Mouse (Mus musculus) retina, postnatal 1 day (tissue): ENCODE measurements at regions not wholly inside any gene's neighbourhood (a gene's known extent, or its start where the extent isn't known, plus 50 kb on each side); places are given as distances from the start of the nearest gene placed in this dataset.
A peak's percentile ranks its signal among the peaks of the same experiment; 100 is the strongest.

Source experiments
- DNase-seq: peaks from one replicate; pipeline ENCODE4 v3.0.0-alpha.2; 2012

DNA sequence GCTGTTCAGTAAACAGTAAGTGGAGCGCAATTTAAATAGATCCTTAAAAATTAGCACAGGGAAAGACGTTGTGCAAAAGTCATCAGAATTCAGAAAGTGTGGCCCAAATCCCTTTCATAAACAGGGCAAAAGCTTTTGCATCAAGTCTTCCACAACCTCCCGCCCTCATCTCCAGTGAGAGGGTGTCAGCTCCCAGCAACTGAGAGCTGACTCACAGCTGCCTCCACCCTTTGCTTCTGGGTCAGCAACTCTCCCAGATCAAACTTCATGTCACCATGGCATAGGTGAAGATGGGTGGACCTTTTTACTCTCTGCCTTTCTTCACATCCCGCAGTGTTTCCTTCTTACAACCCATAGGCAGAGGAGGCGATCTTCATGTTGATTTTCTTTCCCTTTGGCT, 768.0 kb downstream of the Gm826 start:
- no peak for DNase-seq

DNA sequence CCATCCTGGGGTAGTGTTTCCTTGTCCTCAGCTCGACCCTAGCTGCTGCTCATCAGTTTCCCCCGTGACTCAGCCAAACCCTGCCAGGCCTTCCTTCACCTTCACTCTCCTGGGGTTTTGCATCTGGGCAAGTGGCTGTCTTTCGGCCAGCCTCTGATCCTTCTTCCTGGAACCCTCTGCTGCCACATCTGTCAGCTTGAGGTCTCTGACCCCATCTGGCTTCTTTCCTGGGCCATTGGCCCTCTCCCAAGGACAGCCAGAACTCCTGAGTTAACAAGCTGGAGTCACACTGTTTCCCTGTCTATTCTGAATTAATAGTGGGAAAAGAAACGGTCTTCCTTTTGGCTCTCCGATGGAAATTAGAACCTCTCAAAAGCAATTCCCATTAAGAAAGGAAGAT, 767.5 kb downstream of the Gm826 start:
- DNase-seq: no peak

DNA sequence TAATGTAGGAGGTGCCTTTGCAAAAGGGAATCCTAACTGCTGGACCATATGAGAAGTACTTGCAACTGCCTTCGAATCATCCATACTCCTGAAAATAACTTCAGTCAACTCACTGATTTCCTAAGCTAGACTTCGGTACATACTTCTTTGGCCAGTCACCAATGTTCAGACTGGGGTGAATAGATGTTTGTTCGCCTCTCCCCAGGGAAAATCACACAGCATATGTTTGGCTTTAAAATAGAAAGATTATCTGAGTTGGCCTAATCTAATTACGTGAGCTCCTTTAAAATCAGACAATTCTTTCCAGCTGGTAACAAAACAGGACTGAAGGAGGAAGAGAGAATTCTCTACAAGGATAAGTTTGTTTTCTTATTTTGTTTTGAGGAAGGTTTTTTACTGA, 765.6 kb downstream of the Gm826 start:
- DNase-seq: no peak

DNA sequence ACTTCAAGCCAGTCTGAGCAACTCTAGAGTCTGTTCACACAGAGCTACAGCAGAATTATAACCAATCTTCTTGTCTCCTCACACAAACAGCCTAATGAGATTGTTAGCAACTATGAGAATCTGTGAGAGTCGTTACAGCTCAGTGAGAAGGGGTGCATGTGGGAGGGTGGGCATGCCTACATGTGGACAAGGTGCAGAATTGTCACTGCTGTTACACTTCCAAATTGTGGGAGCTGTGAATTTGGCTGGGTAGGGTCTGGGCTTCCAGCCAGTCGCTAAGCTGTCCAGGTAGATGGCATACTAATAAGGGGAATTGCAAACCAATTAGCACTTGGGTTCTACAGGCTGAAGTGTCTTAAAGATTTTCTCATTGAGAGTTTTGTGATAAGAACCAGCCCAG, 762.1 kb downstream of the Gm826 start:
- no peak for DNase-seq

DNA sequence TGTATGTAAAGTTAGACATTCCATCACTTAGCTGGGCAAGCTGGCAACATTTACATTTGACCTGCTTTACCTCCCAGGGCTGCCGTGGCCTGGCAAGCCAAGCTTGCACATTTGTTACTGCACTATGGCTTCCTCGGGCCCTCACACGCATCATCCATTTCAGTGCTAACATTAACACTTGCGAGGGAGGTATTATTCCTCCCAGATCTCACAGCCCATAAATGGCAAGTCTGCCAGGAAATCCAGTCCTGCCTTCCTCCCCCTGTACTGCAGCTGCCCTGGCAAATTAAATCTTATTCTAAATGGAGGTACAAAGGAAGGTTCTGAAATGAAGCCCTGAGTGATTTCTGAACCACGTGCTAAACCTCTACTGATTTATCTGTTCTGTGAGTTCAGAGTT, 758.7 kb downstream of the Gm826 start:
- no peak for DNase-seq

DNA sequence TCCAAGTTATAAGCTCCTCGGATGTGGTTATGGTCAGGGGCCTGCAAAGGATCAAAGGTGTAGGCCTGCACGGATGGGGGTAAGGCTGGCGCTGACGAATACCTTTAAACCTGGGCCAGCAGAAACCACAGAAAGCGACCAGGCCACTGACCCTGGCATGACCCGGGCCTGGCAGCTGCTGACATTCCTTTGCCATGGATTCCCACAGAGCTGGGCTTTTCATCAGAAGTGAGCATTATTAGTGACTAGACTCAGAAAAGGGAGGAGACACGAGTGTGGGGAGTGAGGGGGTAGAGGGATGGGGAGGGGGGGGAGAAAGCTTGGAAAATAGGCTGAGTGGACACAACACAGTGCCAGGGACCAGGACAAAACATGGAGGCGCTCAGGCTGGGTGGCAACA, 750.9 kb downstream of the Gm826 start:
- DNase-seq: peak; percentile 28

DNA sequence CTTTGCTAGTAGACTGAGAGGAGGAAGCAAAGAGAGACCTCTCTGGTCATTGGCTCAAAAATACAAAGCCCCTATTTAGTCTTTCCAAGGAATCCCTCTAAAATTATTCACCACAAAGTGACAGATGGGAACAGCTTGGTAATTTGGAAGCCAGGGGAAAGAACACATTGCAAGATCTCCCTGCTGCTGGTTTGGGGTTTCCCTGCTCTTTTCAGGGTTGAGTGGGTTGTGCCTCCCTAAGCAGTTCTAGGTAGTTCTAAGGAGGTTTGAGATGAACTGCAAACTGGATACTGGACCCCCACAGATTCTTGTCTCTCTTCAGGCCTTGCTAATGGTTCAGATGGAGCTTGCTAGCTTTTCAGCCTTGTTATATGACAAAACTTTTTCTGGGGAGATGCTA, 749.3 kb downstream of the Gm826 start:
- no peak for DNase-seq

DNA sequence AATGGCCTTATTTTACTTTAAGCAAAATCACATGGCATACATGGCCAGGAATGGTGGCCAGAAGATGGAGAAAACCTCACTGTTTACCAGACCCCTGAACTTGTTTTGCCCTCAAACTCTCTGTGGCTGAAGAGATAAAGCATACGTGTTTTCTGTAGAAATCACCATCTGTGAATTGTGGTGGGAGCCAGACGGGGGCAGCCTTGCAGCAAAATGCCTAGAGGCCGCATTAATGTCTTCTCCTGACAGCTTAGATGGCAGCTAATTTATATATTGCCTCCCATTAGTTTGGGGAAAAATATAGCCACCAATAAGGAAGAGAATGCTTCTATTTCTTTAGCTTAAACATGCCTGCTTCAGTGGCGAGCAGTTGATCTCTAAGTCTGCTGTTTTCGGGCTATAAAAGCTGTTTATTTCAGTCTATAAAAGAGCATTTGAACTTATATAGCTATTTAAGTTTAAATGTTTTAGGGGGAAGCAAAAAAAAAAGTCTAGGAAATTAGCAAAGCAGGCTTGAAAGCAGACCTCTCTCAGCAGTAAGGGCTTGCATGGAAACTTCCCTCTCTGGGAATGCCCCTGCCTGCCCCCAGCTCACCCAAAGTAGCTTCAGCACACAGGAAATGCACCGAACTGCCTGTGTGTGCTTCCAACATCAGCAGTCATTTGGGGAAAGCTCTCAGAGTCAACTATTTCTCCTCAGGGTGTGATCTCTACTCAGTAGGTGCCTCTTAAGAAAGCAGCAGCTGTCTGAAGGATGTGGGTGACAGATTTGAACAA, 747.1 kb downstream of the Gm826 start:
- no peak for DNase-seq

DNA sequence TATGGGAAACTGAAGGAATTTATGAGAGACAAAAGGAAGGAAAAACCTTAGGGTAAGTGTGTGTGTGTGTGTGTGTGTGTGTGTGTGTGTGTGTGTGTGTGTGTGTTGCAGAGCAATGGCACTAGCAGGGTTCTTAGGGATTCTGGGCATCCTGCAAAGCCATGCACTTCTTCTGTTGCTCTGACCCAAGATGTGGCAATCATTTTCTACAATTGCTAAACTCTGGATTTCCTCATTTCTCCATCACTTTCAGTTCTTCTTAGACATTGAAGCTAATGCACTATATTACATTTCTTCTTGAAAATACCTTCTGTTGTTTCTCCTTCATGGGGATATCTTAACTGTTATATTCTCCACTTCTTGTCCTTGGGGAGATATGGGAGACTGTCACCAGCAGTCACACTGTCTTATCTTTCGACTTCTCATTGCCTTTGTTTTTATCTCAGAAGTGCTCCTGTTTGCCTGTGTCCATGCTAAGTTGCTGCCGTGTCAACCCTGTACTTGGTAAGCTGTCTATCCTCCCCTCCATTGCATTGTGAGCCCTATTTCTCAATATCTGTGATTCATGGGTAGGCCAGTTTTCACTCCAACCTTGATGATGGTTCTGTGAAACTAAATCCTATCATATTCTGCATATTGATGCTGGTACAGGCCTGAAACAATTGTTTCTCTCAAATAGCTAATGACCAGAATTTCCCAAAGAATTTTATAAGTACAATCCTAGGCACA, 742.4 kb downstream of the Gm826 start:
- no peak for DNase-seq

DNA sequence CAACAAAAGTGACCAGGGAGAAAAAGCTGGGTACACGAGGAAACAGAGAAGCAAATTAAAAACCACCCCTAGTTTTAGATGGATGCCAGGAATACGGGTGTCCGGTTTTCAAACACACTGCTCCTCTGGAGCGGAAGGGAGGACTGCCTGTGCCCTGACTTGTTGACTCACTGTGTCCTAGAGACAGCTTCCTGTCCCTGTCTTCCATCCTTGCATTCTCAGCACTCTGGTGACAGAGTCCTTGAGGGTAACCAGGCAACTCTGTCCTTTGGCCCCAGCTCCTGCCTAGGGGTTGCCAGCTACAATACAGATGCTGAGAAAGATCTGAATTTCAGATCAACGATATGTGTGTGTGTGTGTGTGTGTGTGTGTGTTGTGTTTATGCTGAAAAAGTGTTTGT, 741.1 kb downstream of the Gm826 start:
- no peak for DNase-seq

DNA sequence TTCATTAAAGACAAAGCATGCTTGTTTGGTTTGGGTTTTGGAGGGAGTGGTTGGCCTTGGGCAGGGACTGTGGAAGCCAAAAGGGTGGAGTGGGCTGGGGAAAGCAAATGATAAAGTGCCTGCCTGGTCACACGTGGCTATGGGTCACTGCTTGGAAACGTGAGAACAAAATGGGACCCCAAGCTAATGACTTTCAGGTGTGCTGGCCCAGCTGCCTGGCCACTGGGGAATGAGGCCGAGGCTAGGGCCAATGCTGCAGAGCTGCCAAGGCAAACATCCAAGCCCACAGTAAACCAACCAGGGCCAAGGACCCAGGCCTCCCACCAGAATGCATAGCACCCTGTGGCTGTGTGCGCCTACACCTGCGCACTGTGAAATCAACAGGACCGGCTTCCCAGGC, 737.7 kb downstream of the Gm826 start:
- no peak for DNase-seq

DNA sequence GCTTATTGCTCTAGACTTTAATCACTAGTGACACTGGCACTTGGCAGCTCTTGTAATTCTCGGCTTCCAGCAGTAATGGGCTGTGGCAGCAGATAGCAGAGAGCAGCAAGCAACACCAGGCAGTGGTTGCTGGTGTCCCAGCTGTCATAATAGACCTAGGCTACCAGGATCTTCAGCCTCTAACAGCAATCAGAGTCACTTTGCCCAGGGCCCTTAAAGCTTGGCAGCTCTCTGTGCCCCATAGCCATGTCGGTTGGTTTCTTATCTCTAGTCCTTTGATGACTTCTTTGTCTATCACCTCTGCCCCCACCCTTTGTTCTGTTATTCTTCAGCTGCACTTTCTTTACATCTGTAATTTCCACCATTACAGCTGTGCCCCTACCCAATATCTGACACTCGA, 735.9 kb downstream of the Gm826 start:
- peak; percentile 16 for DNase-seq

DNA sequence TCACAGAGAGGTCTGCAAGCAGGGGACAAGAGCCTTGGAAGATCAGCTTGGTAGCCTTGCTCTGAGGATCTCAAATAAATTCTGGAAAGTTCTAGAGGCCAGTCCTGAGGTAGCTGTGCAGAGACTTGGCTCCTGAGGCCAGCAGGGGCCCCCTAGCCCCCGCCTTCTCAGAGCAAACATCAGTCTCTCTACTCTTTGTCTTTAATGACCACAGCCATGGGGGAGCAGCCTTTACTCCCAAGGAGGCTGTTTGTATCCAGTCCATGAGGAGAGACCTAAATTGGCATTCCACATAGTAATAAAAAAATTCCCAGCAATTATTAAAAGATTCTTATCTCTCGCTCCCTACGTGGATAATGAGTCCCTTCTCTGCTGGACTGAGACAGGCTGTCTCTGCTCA, 726.8 kb downstream of the Gm826 start:
- DNase-seq: no peak

DNA sequence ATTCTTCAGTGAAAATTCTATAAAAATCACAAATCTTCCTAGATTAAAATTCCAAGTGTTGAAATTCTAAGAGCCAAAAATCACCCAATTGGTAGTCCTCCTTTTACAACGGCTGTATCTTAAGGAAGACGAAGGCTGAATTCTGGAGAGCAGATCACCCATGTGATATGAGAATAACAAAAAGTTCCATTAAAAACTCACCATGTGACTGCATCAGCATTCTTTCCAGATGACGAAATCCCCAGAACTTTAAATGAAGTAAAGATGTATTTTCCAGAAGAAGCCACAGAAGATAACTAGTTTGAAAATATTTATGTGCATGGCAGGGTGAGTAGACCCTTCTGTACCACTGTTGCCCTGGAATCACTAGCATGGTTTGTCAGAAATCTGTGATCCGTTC, 723.5 kb downstream of the Gm826 start:
- no peak for DNase-seq

DNA sequence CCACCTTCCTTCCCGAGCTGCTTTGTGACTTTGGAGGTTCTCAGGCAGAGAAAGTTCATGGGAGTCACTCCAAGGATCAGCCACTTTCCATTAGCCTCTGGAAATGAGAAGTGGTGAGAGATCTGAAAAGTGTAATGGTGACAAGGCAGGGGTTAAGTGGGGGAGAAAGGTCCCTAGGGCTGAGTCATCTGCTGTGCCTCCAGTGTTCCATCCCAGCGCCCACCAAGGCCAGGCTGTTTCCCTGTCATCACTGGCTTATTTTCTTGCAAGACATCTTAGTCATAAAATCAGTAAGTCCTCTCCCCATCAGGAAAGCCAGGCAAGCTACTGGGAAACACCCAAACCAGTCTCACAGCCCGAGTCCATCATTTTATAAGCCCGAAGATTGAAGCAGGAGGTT, 717.3 kb downstream of the Gm826 start:
- DNase-seq: no peak

DNA sequence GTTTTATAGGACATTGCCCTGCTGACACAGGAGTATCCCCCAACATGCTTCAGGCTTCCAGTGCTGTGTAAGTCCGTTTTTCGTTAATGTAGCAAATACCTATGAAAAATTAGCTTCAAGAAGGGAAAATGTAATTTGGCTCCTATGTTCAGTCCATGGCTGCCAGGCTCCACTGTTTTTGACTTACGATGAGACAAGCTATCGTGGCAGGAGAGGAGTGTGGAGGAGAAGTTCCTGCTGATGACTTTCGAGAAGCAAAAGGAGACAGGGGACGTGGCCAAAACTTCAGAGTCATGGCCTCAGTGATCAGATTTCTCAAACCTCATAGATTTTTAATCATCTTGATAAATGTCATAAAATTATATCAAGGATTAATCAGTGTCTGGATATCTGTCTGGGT, 712.7 kb downstream of the Gm826 start:
- no peak for DNase-seq

DNA sequence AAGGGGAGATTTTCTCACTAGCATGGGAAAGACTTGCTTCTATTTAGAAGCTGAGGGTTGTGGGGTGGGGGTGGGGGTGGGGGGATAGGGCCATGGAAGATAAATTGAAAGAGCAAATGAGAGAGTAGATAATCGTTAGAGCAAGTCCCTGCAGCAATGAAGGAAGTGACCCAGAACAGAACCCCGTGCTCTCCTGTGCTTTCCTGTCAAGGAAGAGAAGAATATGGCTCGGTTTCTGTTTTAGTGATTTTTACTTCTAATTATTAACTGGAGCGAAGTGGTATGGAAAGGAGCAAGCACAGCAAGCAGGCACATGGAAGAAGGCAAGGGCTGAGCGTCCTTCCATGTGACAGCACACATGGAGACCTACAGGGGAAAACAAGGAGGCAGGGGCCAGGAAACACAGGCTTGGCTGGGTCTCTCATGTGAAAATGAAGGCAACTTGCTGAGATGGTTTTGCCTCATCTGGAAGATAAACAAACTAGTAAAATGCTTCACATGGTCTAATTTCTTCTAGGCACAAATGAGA, 711.8 kb downstream of the Gm826 start:
- DNase-seq: no peak

DNA sequence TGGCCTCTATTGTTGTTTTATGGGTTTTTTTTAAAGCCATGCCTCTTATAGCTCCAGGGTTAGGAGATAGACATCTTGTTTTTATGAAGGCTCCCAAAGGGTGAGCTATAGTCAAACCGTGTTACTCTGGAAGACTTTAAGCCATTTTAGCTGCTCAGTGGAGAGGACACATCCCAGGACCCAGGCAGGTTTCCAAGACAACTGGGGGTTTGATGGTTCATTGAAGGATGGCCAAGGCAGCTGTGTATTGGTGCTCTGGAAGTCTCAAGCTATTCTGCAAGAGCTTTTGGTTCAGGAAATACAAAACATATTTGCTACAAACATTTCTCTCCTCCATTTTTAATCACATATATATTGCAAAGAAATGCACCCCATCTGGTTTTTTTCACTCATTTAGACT, 708.7 kb downstream of the Gm826 start:
- no peak for DNase-seq

DNA sequence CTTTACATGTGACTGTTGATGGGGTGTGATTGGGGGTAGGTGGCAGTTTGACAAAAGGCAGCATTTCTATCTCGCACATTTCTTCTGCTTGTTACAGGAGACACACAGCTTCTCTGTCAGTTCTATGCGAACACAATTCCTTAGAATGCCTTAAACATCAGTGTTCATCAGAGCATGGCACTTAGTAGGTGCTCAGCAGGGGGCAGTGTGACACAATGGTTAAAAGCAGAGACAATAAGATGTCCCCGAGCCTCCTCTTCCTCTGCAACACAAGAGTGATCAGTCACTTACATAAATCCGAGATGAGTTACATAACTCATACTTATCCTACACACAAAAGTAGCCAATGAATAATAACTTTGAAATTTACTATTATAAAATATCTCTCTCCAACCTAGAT, 688.1 kb downstream of the Gm826 start:
- peak; percentile 30 for DNase-seq

DNA sequence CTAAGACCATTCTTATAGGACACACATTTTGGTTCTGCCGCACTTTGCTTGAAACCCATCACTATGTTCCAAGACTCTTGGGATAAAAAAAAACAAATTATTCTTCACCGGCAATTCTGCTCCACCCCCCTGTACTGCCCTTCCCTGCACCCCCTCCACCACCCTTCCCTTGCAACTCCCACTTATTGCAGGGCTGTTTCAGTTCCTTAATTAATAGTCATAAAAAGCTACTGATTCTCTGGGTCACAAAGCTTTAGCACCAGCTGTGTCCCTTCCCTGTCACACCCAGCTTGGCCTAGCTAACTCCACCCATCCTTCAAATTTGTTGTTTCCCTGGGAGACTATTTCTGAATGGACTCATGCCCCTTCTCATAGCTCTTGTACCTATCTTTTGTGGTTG, 687.4 kb downstream of the Gm826 start:
- DNase-seq: no peak

DNA sequence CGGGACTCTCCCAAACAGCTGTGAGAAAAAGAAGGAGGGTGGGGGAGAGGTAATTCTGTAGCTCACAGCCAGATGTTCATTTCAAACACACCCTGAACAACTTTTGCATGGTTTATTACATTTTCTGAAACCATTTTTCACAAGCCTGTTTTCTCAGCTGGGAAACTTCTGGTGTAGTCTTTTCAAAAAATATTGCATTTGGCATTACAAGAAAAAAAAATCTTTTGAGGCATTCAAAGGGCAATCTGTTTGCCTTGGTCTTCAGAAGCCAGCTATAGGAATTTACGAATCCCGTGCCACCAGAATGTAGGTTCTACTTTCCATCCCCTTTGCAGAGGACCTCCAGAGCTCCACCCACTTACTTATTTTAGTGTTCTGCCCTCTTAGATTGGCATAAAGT, 681.7 kb downstream of the Gm826 start:
- DNase-seq: no peak

DNA sequence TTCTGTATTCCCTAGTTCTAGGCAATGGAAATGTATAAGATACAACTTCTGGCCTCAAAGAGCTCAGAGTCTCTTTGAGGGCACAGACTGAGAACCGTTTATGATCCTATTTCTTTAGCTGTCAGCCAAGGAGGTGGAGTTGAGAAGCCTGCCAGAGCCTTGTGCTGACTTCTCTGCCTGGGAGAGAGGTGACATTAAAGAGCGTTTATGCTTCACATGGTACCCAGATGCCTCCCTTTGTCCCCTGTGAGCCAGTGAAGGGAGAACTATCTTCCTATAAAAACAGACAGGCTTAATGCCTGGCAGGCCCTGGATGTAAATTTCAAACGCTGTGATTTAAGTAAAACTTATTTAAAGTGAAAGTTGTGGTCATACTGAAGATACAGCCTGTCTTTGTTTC, 657.1 kb downstream of the Gm826 start:
- DNase-seq: no peak

DNA sequence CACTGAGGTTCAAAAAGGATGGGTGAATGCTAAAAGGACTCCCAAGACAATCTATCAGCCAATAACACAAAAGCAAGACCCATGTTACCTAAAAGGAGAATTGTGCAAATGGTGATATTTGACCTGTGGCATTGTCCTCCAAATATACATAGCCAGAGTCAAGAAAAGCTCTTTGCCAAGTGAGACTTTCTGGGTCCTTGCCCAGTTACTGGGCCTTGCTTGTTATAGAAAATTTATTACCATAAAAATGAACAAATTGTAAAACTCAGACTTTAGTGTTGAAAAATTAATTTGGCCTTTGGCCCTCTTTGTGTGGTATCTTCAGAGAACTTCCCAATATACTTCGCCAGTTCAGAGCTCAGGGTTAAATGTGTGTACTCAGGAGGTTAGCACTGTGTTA, 653.3 kb downstream of the Gm826 start:
- no peak for DNase-seq

DNA sequence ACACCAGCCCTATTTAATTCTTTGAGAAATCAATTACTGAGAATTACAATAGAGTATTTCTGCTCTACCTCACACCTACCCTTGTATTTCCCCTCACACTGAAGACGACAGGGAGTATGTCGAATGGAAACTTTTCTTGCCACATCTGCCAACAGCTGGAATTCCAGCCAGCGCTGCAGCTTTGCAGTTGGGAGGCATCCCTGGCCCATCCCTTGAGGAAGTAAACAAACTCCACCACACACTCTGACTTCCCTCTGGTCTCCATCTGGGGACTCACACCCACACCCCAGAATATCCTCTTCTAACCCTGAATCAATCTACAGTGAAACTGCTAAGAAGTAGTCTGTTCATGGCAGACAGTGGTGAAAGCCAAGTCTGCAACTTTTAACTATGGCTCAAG, 630.9 kb downstream of the Gm826 start:
- no peak for DNase-seq

DNA sequence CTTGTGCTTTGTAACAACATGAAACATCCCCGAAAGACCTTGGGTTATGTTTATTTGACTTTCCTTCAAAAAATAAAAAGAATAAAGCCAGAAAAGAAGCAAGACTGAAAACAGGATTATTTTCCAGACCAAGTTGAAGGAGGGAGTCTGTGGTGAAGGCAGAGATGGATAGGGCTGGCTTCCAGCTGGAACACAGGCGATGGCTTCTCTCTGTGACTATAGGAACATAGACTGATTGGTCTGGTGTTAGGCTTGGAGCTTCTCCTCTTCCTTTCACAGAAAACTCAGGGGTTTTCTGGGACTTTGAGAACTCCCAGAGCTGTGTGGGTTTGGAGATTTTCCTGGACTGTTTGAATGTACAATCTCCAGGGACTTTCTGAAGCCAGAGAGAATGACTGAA, 625.8 kb downstream of the Gm826 start:
- no peak for DNase-seq
